Mouse (Mus musculus): ENCODE results near the gene Vhl. TPM values are rescaled to one million over a fixed set of nuclear protein-coding genes. Genes with fewer than 3 reads are reported as not detected.

The Vhl gene
- total RNA-seq, 2 experiments from 2014 or later, result 47.3 to 52.3 TPM

- DNase-seq (ENCODE audit: extremely low spot score in 1 of 2, low spot score in 1 of 2), result no peak
Observed at GRCm38 (mm10) chr6:113623386-113623785, 373 bp upstream of the Vhl start.

GRCm38 (mm10) chr6:113624989-113625770 lies 1.4 kb downstream of the Vhl start:
- DNase-seq (ENCODE audit: extremely low spot score in 1 of 2, low spot score in 1 of 2), result no peak

- DNase-seq (ENCODE audit: extremely low spot score in 1 of 2, low spot score in 1 of 2), result no peak
Observed at GRCm38 (mm10) chr6:113630322-113630721, 6.6 kb downstream of the Vhl start.

GRCm38 (mm10) chr6:113632863-113633262 lies 9.1 kb downstream of the Vhl start:
- DNase-seq (ENCODE audit: extremely low spot score in 1 of 2, low spot score in 1 of 2), result no peak

- peak; percentile 84 to 95 for DNase-seq (ENCODE audit: extremely low spot score in 1 of 2, low spot score in 1 of 2)
Observed at GRCm38 (mm10) chr6:113638302-113639040, 14.7 kb downstream of the Vhl start, which contains the start of gene Irak2. Gene Irak2, plus strand, starts transcription at chr6:113638467.

GRCm38 (mm10) chr6:113639201-113639600 lies 15.4 kb downstream of the Vhl start:
- no peak for DNase-seq (ENCODE audit: extremely low spot score in 1 of 2, low spot score in 1 of 2)

- no peak for DNase-seq (ENCODE audit: extremely low spot score in 1 of 2, low spot score in 1 of 2)
Observed at GRCm38 (mm10) chr6:113642605-113643004, 18.8 kb downstream of the Vhl start.

GRCm38 (mm10) chr6:113643021-113643420 lies 19.3 kb downstream of the Vhl start:
- DNase-seq (ENCODE audit: extremely low spot score in 1 of 2, low spot score in 1 of 2), result no peak

- no peak for DNase-seq (ENCODE audit: extremely low spot score in 1 of 2, low spot score in 1 of 2)
Observed at GRCm38 (mm10) chr6:113643967-113644366, 20.2 kb downstream of the Vhl start.

GRCm38 (mm10) chr6:113644808-113645207 lies 21.0 kb downstream of the Vhl start:
- no peak for DNase-seq (ENCODE audit: extremely low spot score in 1 of 2, low spot score in 1 of 2)

- no peak for DNase-seq (ENCODE audit: extremely low spot score in 1 of 2, low spot score in 1 of 2)
Observed at GRCm38 (mm10) chr6:113649346-113650196, 25.8 kb downstream of the Vhl start.

GRCm38 (mm10) chr6:113650197-113650640 lies 26.5 kb downstream of the Vhl start:
- no peak for DNase-seq (ENCODE audit: extremely low spot score in 1 of 2, low spot score in 1 of 2)

- DNase-seq (ENCODE audit: extremely low spot score in 1 of 2, low spot score in 1 of 2), result no peak
Observed at GRCm38 (mm10) chr6:113651626-113652025, 27.9 kb downstream of the Vhl start.

- no peak for DNase-seq (ENCODE audit: extremely low spot score in 1 of 2, low spot score in 1 of 2)
Observed at GRCm38 (mm10) chr6:113653551-113653950, 29.8 kb downstream of the Vhl start.

GRCm38 (mm10) chr6:113654102-113654501 lies 30.3 kb downstream of the Vhl start:
- DNase-seq (ENCODE audit: extremely low spot score in 1 of 2, low spot score in 1 of 2), result no peak

- no peak for DNase-seq (ENCODE audit: extremely low spot score in 1 of 2, low spot score in 1 of 2)
Observed at GRCm38 (mm10) chr6:113654753-113655397, 31.1 kb downstream of the Vhl start.

- DNase-seq (ENCODE audit: extremely low spot score in 1 of 2, low spot score in 1 of 2), result no peak
Observed at GRCm38 (mm10) chr6:113655475-113655874, 31.7 kb downstream of the Vhl start.

GRCm38 (mm10) chr6:113656847-113657246 lies 33.1 kb downstream of the Vhl start:
- DNase-seq (ENCODE audit: extremely low spot score in 1 of 2, low spot score in 1 of 2), result no peak

GRCm38 (mm10) chr6:113658226-113658625 lies 34.5 kb downstream of the Vhl start:
- no peak for DNase-seq (ENCODE audit: extremely low spot score in 1 of 2, low spot score in 1 of 2)

Data from layer of hippocampus, postnatal 25 days (tissue).